Mouse (Mus musculus) cerebellum, adult 2 months (tissue): ENCODE measurements around the gene Ubtd2.
A peak's percentile ranks its signal among the peaks of the same experiment; 100 is the strongest.

Experiments used
- CTCF ChIP-seq: fragments of 200-500 bp; IDR thresholded peaks from 2 replicates; pipeline ENCODE4 v1.5.1; 2011; ENCODE audit warnings: low read depth, mild to moderate bottlenecking, control low read depth, low read length, moderate library complexity, borderline replicate concordance; ENCODE audit not compliant: insufficient read depth
- POLR2A ChIP-seq: fragments of 200-500 bp; IDR thresholded peaks from 2 replicates; pipeline ENCODE4 v1.6.1; 2011; ENCODE audit warnings: low read length, control low read depth, borderline replicate concordance; ENCODE audit not compliant: insufficient read depth

- TF ChIP-seq CTCF, result peak; percentile 85
- TF ChIP-seq POLR2A, result no peak
These were observed 5.0 kb upstream of the Ubtd2 start for GRCm38 (mm10) chr11:32450216-32450615.
